Mouse (Mus musculus): ENCODE measurements around the gene Mef2a. TPM values are rescaled to one million over a fixed set of nuclear protein-coding genes. Genes with fewer than 3 reads are reported as not detected.

Gene Mef2a
- polyA plus RNA-seq, 1 experiment = 22.2 TPM

DNA sequence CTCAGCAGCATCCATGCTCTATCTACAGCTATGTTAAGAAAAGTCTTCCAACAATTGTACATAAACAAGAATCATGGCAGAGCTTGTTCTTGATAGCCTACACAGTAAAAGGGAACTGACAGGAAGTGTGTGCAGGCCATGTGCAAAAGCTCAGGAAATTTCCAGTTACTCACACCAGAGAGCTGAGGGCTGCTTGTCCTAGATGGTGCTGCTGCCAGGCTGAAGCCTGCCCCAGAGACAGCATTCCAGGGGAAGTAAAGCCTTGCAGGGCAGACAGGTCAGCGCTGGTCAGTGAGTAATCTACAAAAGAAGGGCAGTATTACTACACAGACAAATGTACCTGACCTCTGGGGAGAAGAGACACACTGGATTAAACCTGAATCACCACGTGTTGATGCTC, 136.3 kb downstream of the Mef2a start:
- no peaks in the 10 kb centered on the region for H3K4me1 ChIP-seq (ENCODE audit: control insufficient read depth, insufficient read depth, low read length)
- no peak for TF ChIP-seq POLR2A (IDR thresholded peaks at IDR 0.05; ENCODE audit: low read depth, low read length)
- no peak overlapping the region for H3K27ac ChIP-seq (ENCODE audit: insufficient read depth, low read depth, low read length)
- no peaks in the 10 kb centered on the region for H3K27me3 ChIP-seq (replicated peaks; ENCODE audit: control insufficient read depth, insufficient read depth, low read length)
- H3K36me3 ChIP-seq (ENCODE audit: control insufficient read depth, insufficient read depth, low read length) = peaks cover 4% of the 10 kb centered on the region; the same call in 1 of the 2 replicates
- 73% methylated on average over 2 of the region's 2 CpGs for WGBS
- no peak overlapping the region for H3K4me3 ChIP-seq (ENCODE audit: insufficient read depth, low read depth, low read length)
- DNase-seq = no peak

DNA sequence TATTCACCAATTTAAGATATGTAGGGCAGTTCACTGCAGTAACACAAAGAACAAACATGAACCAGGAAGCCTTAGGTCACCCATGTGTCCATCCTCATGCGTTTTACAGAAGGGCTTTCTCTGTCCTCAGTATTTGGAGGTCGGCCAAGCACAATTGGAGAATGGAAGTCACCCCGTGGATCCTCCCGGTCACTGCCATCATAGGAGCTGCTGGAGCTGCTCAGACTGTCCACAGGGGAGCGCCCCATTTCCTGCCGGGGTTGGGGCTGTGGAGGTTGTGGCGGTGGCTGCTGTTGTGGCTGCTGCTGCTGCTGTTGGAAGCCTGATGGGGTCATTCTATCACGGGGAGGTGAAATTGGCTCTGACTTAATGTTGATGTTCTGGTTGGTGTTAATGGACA, 137.9 kb downstream of the Mef2a start:
- peak; percentile 60 for DNase-seq

DNA sequence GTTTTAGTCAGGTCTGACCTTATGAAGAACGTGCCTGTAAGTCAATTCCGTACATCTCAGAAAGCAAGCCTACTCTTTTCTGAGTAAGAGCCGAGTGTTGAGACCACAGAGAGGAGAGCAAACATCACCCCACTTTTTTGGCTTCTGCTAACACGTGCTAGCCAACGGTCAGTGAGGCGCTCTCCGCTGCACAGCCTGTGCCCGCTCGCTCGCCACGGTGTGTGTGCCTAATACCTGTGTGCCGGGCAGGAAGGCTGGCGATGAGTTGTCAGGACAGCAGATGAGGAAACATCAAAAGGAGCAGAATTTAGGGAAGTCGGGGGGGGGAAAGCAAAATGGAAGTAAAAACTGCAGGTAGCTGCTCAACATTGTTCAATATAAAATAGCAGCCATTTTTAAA, 140.2 kb downstream of the Mef2a start:
- no peak overlapping the region for H3K4me3 ChIP-seq (ENCODE audit: insufficient read depth, low read depth, low read length)
- WGBS = 90% methylated on average over 14 of the region's 14 CpGs
- no peak for DNase-seq

More for the DNA sequence above, 137.9 kb downstream of the Mef2a start:
- no peak overlapping the region for H3K4me3 ChIP-seq (ENCODE audit: insufficient read depth, low read depth, low read length)
- peaks cover 4% of the 10 kb centered on the region; the same call in 1 of the 2 replicates for H3K36me3 ChIP-seq (ENCODE audit: control insufficient read depth, insufficient read depth, low read length)
- no peak overlapping the region for H3K27ac ChIP-seq (ENCODE audit: insufficient read depth, low read depth, low read length)
- no peaks in the 10 kb centered on the region for H3K27me3 ChIP-seq (replicated peaks; ENCODE audit: control insufficient read depth, insufficient read depth, low read length)
- no peak; the same call in 1 of the 2 replicates for TF ChIP-seq CTCF (conservative IDR thresholded peaks at IDR 0.05; ENCODE audit: insufficient read depth, insufficient read length, low read depth, low read length)
- TF ChIP-seq POLR2A (IDR thresholded peaks at IDR 0.05; ENCODE audit: low read depth, low read length) = no peak
- WGBS = 47% methylated on average over 8 of the region's 8 CpGs
- H3K4me1 ChIP-seq (ENCODE audit: control insufficient read depth, insufficient read depth, low read length) = peaks cover 8% of the 10 kb centered on the region; the same call in 1 of the 2 replicates

GRCm38 (mm10) chr7:67230640-67231140, 142.0 kb downstream of the Mef2a start:
- DNase-seq = peak; percentile 37

More for the DNA sequence above, 140.2 kb downstream of the Mef2a start:
- no peak for TF ChIP-seq CTCF (conservative IDR thresholded peaks at IDR 0.05; ENCODE audit: insufficient read depth, insufficient read length, low read depth, low read length)
- no peak for TF ChIP-seq POLR2A (IDR thresholded peaks at IDR 0.05; ENCODE audit: low read depth, low read length)
- Histone ChIP-seq H3K36me3 (ENCODE audit: control insufficient read depth, insufficient read depth, low read length) (peaks cover 2% of the 10 kb centered on the region; the same call in 1 of the 2 replicates), H3K27ac (ENCODE audit: insufficient read depth, low read depth, low read length) (no peak overlapping the region), H3K27me3 (replicated peaks; ENCODE audit: control insufficient read depth, insufficient read depth, low read length) (no peaks in the 10 kb centered on the region), H3K4me1 (ENCODE audit: control insufficient read depth, insufficient read depth, low read length) (peaks cover 8% of the 10 kb centered on the region; the same call in 1 of the 2 replicates)

DNA sequence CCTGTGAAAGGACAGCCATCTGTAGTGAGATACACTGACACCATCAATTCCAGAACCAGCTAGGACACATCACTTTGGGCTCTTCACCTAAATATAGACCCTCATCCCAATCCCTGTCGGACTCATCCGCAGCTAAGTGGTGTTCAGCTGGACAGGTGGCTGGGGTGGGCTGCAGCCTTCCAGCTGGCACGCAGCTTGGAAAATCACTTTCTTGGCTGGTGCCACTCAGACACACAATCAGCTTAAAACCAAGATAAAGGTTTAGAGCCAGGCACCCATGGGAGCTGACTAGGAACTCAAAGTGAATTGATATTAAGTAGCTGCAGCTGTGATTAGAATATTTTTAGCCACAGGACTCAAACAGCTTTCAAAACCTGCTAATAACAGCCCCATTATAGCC, 142.4 kb downstream of the Mef2a start:
- Histone ChIP-seq H3K4me1 (ENCODE audit: control insufficient read depth, insufficient read depth, low read length) (peaks cover 8% of the 10 kb centered on the region; the same call in 1 of the 2 replicates), H3K4me3 (ENCODE audit: insufficient read depth, low read depth, low read length) (no peak overlapping the region), H3K27ac (ENCODE audit: insufficient read depth, low read depth, low read length) (peak overlapping the region; percentile 47), H3K36me3 (ENCODE audit: control insufficient read depth, insufficient read depth, low read length) (no peaks in the 10 kb centered on the region; the same call in 1 of the 2 replicates), H3K27me3 (replicated peaks; ENCODE audit: control insufficient read depth, insufficient read depth, low read length) (no peaks in the 10 kb centered on the region)
- 77% methylated on average over 3 of the region's 3 CpGs for WGBS
- no peak for TF ChIP-seq POLR2A (IDR thresholded peaks at IDR 0.05; ENCODE audit: low read depth, low read length)
- no peak for TF ChIP-seq CTCF (conservative IDR thresholded peaks at IDR 0.05; ENCODE audit: insufficient read depth, insufficient read length, low read depth, low read length)
- DNase-seq = no peak

More at GRCm38 (mm10) chr7:67230640-67231140, 142.0 kb downstream of the Mef2a start:
- TF ChIP-seq CTCF (conservative IDR thresholded peaks at IDR 0.05; ENCODE audit: insufficient read depth, insufficient read length, low read depth, low read length) (no peak), POLR2A (IDR thresholded peaks at IDR 0.05; ENCODE audit: low read depth, low read length) (no peak)
- no peaks in the 10 kb centered on the region for H3K27me3 ChIP-seq (replicated peaks; ENCODE audit: control insufficient read depth, insufficient read depth, low read length)
- WGBS = 64% methylated on average over 3 of the region's 3 CpGs
- peak overlapping the region; percentile 58; the same call in 1 of the 2 replicates for H3K27ac ChIP-seq (ENCODE audit: insufficient read depth, low read depth, low read length)
- peaks cover 8% of the 10 kb centered on the region; the same call in 1 of the 2 replicates for H3K4me1 ChIP-seq (ENCODE audit: control insufficient read depth, insufficient read depth, low read length)
- H3K36me3 ChIP-seq (ENCODE audit: control insufficient read depth, insufficient read depth, low read length) = no peaks in the 10 kb centered on the region; the same call in 1 of the 2 replicates
- H3K4me3 ChIP-seq (ENCODE audit: insufficient read depth, low read depth, low read length) = no peak overlapping the region

DNA sequence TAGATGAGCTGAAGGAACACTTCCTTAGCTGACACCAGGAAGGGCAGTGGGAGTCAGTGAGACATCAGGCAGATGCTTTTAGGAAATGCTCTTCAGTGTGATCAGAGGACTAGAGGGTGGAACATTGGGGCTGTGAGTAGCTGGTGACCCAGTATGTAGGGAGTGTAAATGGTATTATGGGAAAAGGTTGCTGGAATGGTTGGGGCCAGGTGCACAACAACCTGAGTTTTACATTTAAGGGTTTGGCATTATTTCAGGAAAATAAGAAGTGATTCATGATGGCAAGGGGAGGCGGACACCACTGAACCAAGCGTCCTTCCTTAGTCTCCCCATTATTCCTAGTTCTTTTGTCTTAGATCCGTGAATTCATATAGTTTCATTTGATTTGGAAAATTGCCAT, 143.0 kb downstream of the Mef2a start:
- H3K4me1 ChIP-seq (ENCODE audit: control insufficient read depth, insufficient read depth, low read length) = peaks cover 8% of the 10 kb centered on the region; the same call in 1 of the 2 replicates
- DNase-seq = no peak
- H3K27ac ChIP-seq (ENCODE audit: insufficient read depth, low read depth, low read length) = no peak overlapping the region
- no peak overlapping the region for H3K4me3 ChIP-seq (ENCODE audit: insufficient read depth, low read depth, low read length)
- H3K36me3 ChIP-seq (ENCODE audit: control insufficient read depth, insufficient read depth, low read length) = no peaks in the 10 kb centered on the region; the same call in 1 of the 2 replicates
- H3K27me3 ChIP-seq (replicated peaks; ENCODE audit: control insufficient read depth, insufficient read depth, low read length) = no peaks in the 10 kb centered on the region
- TF ChIP-seq CTCF (conservative IDR thresholded peaks at IDR 0.05; ENCODE audit: insufficient read depth, insufficient read length, low read depth, low read length) (no peak), POLR2A (IDR thresholded peaks at IDR 0.05; ENCODE audit: low read depth, low read length) (no peak)
- WGBS = 70% methylated on average over 3 of the region's 3 CpGs

DNA sequence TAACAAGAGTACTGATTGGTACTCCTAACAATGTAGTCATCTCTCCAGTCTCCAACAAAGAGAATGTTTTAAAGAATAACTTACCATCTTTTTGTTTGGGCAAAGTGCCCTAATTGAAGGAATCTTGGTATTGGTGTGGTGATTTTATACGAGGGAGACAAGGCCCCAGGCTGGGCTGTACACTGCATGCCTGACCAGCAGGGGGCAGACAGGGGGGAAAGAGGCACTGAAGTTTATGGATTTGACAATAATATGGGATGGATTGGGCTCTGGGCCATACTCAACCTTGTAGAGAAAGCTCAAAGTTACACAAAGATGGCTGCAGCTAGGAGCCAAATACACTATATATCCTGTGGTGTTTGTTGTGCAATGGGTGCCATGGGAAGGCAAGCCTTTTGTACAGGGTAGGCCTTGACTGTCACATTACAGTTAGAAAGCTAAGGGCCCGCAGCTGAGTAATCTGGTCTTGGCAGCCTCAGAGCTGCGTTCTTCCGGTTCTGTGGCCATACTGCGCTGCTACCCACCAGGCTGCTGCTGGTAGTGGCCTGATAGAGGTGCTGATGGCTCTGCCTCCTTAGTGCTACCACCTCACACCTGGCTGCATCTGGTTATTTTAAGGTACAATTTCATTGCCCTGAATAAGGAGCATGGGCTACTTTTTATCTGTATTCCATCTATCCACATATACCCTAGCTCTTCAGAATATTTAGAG, 143.6 kb downstream of the Mef2a start:
- H3K27me3 ChIP-seq (replicated peaks; ENCODE audit: control insufficient read depth, insufficient read depth, low read length) = no peaks in the 10 kb centered on the region
- H3K4me1 ChIP-seq (ENCODE audit: control insufficient read depth, insufficient read depth, low read length) = peaks cover 9% of the 10 kb centered on the region; the same call in 1 of the 2 replicates
- no peaks in the 10 kb centered on the region for H3K36me3 ChIP-seq (ENCODE audit: control insufficient read depth, insufficient read depth, low read length)
- H3K4me3 ChIP-seq (ENCODE audit: insufficient read depth, low read depth, low read length) = no peak overlapping the region
- TF ChIP-seq POLR2A (IDR thresholded peaks at IDR 0.05; ENCODE audit: low read depth, low read length) (no peak), CTCF (conservative IDR thresholded peaks at IDR 0.05; ENCODE audit: insufficient read depth, insufficient read length, low read depth, low read length) (peak; percentile 77)
- peak; percentile 37 for DNase-seq
- WGBS = 76% methylated on average over 5 of the region's 5 CpGs
- no peak overlapping the region for H3K27ac ChIP-seq (ENCODE audit: insufficient read depth, low read depth, low read length)
